Mouse (Mus musculus): ENCODE measurements around the gene Il4ra. TPM values are rescaled to one million over a fixed set of nuclear protein-coding genes. Genes with fewer than 3 reads are reported as not detected.
A peak's percentile ranks its signal among the peaks of the same experiment; 100 is the strongest.

The Il4ra gene
- total RNA-seq, 4 experiments from 2014 or later, result 5.2 to 10.1 (median 8.0) TPM

DNA sequence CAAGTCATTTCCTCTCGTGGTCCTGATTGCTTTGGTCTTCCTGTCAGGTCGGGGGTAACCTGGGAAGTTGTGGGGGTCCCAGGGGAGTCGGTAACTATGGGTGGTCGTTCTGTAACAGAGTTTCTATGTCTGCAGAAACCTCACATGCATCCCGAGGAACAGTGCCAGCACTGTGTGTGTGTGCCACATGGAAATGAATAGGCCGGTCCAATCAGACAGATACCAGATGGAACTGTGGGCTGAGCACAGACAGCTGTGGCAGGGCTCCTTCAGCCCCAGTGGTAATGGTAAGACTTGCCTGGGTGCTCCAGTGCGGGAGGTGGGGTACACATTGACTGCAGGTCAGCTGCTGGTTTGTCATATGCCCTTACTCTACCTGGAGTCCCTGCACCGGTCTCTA, 17.0 kb downstream of the Il4ra start:
- no peak for DNase-seq (ENCODE audit: low spot score in 2 of 2)

DNA sequence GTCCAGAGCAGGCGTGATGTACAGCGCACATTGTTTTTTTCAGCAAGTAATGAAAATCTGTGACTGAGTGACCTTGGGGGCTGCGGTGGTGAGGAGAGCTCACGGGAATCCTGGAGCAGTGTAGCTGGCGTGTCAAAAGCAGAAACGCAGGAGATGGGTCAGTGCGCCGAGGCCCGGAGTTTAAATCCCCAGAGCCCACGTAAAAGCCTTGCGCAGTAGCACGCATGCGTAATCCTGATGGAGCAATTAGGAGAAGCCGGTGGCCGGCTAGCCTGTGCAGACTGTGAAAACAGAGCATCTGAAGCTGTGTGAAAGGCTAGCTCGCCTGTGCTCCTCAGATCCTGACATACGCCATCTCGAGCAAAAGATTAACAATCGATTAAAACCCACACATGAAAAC, 20.0 kb downstream of the Il4ra start:
- DNase-seq (ENCODE audit: low spot score in 2 of 2), result no peak

DNA sequence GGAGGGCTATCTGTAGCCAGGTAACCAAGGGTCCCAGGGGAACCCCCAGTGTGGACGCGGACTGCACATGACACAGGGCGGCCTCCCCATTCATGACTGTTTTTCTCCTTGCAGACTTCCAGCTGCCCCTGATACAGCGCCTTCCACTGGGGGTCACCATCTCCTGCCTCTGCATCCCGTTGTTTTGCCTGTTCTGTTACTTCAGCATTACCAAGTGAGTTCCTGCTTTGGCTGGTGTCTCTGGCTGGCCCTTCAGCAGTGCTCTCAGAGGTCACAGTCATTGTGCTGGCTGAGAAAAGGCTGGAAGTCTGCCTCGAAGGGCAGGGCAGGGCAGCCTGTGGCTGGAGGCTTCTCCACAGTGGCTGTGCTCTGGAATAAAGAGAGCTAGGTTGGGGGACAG, 20.8 kb downstream of the Il4ra start:
- DNase-seq (ENCODE audit: low spot score in 2 of 2), result no peak

DNA sequence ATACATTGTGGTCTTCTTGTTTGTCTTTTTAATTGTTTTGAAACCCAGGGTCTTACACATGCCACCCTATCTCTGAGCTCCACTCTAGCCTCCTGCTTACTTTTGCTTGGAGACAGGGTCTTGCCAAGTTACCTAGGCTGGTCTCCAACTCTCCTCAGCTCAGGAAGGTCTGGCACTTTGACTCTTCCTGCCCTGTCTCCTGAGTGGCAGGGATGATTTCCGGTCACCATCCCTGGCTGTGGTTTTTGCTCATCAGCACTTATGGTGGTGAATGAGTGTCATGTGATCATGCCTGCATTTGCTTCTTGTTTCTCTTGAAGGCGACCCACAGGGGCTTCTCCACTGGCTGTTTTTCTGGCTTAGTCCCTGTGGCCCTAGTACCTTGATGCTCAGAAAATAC, 21.9 kb downstream of the Il4ra start:
- DNase-seq (ENCODE audit: low spot score in 2 of 2), result no peak

DNA sequence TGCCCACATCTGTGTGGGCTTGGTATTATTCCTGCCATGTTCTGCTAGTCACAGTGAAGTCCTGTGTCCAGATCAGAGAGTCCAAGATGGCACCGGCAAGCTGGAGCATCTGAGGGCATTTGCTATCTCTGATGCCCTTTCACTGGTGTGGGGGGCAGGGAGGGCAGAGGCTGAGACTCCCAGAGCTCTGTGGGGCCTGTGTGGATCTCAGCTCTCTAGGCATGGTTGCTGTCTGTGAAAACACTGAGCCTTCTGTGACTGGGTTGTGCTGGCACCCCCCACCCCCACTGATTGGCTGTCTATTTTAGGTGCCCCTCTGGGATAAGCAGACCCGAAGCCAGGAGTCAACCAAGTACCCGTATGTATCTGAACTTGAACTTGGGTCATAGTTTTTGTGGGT, 22.9 kb downstream of the Il4ra start:
- DNase-seq (ENCODE audit: low spot score in 2 of 2), result no peak

DNA sequence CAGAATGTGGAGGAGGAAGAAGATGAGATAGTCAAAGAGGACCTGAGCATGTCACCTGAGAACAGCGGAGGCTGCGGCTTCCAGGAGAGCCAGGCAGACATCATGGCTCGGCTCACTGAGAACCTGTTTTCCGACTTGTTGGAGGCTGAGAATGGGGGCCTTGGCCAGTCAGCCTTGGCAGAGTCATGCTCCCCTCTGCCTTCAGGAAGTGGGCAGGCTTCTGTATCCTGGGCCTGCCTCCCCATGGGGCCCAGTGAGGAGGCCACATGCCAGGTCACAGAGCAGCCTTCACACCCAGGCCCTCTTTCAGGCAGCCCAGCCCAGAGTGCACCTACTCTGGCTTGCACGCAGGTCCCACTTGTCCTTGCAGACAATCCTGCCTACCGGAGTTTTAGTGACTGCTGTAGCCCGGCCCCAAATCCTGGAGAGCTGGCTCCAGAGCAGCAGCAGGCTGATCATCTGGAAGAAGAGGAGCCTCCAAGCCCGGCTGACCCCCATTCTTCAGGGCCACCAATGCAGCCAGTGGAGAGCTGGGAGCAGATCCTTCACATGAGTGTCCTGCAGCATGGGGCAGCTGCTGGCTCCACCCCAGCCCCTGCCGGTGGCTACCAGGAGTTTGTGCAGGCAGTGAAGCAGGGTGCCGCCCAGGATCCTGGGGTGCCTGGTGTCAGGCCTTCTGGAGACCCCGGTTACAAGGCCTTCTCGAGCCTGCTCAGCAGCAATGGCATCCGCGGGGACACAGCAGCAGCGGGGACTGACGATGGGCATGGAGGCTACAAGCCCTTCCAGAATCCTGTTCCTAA, 24.0 kb downstream of the Il4ra start:
- no peak for DNase-seq (ENCODE audit: low spot score in 2 of 2)

DNA sequence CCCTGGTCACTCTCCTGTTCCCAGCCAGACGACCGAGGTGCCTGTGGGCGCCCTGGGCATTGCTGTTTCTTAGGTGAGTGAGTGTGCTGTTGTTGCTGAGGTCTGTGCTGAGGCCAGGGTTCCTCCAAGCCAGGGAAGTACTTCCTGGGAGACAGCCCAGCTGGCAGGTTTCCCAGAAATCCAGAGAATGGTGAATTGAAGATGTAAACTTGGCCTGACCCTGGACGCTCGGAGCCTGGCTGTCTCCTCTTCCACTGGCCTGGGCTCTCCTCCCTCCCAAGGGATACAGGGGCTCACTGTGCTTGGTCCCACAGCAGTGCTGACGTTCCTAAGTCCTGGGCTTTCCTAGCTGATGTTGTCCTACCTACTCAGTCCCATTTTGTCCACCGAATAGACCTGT, 25.1 kb downstream of the Il4ra start:
- no peak for DNase-seq (ENCODE audit: low spot score in 2 of 2)

DNA sequence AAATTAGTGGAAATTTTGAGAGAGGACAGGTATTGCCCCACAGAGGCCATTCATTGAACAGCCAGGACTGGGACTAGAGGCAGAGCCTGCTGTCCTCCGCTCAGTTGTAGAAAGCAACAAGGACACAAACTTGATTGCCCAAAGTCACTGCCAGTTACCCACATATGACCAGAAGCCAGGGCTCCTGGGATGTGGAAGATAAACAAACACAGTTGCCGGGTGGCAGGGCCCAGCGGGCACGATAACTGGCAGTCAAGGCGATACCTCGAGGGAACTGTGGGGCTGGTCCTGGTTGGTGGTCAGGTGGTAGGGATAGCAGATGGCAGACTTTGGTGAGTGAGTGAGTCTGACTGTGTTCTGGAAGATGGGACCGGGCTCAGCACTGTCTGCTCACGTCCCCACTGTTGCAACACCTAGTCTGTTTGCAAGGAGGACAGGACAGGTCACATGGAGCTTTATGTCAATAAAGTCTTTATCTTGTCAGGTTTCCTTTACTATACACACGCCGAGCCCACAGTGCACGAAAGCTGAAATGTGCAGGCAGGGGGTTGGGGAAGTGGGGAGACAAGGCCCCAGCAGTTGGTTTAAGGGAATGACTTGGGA, 25.7 kb downstream of the Il4ra start:
- no peak for DNase-seq (ENCODE audit: low spot score in 2 of 2)

DNA sequence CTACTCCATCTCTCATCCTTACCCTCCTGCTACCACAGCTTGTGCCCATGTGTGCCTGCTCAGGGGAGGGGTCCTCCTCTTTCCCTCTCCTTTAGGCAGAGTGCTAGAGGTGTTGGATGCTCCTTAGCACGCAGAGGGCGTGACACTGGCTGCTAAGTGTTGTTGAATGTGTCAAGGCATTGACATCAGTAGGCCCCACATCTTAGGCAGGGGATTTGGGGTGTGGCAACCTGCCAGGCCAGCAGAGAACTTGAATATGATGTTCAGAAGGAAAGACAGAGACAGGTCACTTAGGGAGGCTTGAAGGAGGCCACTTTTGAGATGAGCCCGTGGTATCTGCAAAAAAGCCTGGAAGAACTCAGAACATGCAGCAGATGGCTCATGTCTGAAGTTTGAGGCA, 26.2 kb downstream of the Il4ra start:
- no peak for DNase-seq (ENCODE audit: low spot score in 2 of 2)

DNA sequence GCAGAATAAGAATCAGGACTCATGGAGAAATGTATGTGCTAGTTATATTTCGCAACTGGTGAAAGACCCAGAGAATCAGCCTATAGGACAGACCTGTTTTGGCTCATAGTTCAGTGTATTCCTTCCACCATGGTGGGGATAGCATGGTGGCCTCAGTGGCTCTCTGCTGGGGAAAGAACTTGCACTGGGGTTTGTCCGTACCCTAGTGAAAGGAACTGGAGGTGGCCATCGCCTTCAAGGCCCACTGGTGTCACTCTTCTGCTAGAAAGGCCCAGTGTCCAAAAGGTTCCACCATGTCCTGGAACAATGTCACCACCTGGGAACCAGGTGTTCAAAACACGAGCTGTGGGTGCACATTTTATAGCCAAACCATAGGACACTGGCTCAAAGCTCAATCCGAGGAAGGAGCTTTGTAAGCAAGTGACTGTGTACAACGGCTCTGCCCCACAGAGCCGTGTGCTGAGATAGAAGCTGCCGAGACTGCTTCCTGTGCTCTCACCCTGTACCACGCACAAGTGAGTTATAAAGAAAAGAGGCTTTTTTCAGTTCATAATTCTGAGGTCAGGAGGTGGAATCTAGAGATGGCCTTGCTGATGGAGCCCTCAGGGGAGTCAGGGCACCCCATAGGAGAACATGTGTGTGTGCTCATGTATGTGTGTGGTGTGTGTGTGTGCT, 27.8 kb downstream of the Il4ra start:
- DNase-seq (ENCODE audit: low spot score in 2 of 2), result no peak

DNA sequence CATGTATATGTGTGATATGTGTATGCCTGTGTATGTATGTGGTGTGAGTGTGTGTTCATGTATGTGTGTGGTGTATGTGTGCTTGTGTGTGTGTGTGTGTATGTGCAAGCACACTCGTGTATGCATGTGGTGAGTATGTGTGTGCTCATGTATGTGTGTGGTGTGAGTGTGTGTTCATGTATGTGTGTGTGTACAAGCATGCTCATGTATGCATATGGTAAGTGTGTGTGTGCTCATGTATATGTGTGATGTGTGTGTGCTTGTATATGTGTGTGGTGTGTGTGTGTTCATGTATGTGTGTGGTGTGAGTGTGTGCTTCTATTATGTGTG, 28.3 kb downstream of the Il4ra start:
- DNase-seq (ENCODE audit: low spot score in 2 of 2), result no peak

DNA sequence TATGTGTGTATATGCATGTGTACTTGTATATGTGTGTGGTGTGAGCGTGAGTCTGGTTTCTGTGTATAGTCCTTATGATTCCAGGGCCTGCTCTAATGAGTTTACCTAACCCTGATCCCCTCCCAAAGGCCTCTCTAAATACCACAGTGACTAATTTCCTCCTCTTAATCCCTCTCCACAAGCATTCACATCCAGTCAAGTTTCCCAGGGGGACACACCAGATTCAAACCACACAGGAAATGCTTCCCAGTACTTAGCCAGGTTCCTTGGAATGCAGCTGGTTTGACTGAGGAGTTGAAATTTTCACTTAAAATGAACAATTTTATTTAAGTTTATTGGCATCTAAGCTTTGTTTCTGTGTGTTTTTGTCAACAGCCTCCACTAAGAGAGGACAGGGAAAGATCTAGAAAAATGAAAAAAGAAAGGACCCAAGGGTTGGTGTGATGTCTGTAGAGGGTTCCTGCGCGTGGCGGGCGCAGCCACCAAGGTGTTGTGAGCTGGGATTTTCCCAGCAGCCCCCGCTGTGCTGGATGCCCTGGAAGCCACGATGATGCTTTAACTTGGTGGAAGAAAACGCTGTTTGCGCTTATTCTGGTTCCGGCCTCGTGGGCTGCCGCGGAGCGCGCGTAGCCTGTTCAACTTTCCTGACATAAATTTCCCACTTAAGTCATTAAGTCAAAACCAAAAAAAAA, 28.9 kb downstream of the Il4ra start:
- no peak for DNase-seq (ENCODE audit: low spot score in 2 of 2)

DNA sequence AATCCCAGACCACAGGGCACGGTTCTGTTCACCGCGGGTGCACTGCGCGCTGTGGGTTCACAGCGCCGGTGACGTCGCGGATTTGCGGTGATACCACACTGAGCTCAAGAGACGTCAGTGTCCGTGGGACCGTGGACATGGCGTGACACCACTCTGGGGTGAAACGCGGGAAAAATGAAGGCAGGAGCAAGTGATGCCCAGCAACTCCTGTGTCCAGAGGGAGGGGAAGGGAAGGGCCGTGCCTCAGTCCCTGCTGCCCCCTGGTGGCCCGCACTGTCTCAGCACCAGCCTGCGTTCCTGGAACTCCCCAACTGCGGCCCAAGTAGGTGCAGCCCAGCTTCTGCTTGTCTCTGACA, 29.4 kb downstream of the Il4ra start:
- DNase-seq (ENCODE audit: low spot score in 2 of 2), result peak; percentile 77 to 87

DNA sequence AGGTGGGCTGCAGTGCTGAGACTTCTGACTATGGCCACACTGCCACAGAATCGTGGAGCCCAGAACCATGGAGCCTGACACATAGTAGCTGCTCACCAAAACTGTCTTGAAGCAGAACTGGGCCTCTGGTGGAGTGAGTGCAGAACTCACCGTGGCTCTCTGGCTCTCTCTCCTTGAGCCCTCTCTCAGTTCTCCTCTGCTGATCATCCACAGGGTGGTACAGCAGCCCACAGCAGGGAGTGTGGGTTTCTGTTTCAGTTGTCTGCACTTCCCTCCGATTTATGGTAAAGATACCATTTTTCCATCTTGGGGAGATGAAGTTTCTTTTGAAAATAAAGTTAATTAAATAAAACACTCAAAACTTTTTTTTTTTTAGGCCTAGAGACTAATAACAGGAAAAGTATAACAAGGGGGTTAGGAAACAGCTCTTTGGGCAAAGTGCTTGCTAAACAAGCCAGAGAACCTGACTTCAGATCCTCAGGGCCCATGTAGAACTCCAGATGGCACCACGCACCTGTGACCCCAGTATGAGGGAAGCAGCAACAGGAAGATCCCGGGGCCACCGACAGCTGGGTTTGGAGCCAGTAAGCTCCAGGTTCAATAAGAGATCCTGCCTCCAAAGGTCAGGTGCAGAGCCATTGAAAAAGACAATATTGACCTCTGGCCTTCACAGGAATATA, 31.5 kb downstream of the Il4ra start:
- DNase-seq (ENCODE audit: low spot score in 2 of 2), result no peak

DNA sequence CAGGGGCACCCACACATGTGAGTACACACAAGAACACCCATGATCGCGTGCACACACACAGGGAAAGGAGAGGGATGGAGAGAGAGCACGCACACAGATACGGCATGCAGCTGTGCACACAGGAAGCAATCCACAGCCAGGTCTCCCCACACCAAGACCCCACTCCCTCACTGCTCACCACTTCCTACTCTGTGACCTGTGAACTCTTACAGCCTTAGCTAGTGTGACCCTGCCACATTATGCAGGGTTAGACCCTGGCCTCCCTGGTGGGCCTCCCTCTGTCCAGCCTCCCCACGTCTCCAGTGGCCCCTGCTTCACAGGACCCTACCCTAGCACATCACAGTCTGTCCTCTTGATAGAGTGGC, 32.1 kb downstream of the Il4ra start:
- DNase-seq (ENCODE audit: low spot score in 2 of 2), result no peak

DNA sequence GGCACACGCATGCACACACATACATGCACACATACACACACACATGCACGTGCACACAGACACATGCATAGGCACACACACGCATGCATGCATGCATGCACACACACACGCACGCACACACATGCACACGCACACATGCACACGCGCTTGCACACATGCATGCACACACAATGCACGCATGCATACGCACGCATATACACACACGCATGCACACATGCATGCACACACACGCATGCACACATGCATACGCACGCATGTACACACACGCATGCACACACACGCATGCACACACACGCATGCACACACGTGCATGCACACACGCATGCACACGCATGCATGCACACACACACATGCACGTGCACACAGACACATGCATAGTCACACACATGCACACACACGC, 34.4 kb downstream of the Il4ra start:
- DNase-seq (ENCODE audit: low spot score in 2 of 2), result no peak

DNA sequence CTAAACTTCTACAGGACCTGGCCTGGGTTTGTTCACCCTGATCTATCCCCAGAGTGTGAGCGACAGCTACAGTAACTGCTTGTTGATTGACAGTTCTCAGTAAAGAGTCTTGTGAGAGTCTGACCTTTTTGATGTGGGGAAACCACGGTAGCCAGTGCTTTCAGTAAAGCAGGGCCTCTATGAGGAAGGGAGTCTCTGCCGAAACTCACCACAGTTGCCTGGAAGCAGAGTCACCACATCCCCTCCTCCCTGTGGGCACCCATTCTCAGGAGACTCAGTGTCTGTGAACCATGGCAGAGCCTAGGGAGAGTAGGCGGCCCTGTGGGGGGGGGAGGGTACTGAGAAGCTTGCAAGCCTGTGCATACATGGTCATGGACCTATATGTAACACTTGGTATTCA, 36.8 kb downstream of the Il4ra start:
- DNase-seq (ENCODE audit: low spot score in 2 of 2), result no peak

DNA sequence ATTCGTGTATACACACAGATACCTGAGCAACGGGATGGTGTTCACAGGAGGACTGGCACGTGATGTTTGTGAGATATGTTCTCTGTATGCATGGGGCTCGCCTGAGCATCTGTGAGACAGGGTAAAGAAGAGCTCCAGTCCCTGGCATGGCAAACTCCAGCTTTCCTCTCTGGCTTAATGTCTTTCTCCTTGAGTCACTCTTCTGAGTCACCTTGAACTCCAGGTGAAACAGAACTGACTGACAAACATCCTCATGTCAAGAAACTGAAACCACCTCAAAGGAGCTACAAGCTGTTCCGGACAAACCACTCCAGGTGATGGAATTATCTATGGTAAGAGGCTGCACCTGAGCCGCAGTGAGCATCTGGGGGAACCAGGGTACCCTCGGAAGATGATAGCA, 38.0 kb downstream of the Il4ra start:
- DNase-seq (ENCODE audit: low spot score in 2 of 2), result no peak

DNA sequence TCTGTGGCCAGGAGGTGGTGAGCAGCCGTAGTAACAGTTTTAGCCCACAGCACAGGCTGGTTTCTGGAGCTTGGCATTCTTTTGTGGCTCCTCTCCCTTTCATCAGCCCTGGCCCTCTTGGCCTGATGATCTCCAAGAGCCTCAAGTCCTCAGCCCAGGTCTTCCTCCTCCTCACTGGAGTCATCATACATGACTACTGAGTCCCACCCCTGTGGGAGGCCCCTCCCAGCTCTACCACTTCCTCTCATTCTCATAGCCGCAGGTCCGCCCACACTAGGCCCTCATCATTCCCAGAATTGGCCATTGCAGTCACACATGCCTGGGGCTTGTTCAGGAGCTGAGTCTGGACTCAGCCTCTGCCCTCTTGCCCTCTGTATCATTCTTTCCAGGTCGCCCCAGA, 41.9 kb downstream of the Il4ra start:
- no peak for DNase-seq (ENCODE audit: low spot score in 2 of 2)

DNA sequence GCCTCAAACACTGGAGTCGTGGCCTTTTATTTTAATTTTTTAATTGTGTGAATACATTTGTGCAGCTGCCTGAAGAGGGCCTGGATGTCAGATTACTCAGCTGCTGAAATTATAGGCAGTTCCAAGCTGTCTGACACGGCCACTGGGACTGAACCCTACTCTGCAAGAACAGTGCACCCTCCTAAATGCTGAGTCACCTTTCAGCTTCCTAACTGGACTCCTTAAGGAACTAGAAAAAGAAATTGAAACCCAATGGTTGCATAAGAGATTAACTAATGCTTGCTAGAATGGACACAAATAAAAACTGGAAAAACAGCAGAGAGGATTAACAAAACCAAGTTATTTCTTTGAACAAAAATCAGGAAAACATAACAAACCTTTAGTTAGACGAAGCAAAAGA, 44.5 kb downstream of the Il4ra start:
- no peak for DNase-seq (ENCODE audit: low spot score in 2 of 2)

DNA sequence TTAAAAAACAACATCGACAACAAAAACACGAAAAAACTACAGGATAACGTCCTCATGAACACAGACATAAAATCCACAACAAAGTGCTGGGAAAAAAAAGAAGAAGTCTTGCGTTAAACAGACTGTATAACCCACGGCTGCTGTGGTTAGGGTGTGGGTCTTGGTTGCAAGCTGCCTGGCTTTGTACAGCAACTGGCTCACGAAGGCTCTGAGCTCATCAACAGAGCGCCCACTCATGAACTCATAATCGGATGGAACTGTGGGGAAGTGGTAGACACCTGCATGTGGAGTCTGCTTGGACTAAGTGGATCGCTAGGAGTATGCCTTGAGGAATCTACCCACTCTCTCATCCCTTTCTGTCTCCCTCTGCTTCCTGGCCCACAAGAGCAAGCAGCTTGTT, 45.2 kb downstream of the Il4ra start:
- DNase-seq (ENCODE audit: low spot score in 2 of 2), result no peak
